Mouse (Mus musculus) urinary bladder, postnatal 4 days (tissue): ENCODE results near the gene Shd.

Experiments
- DNase-seq, 2 experiments: peaks; one replicate each; pipeline ENCODE4 v3.0.0; 2021 to 2022; ENCODE audit warnings: low spot score in 2 of 2

Gene Shd

GRCm38 (mm10) chr17:56024476-56024875 lies 54.2 kb downstream of the Shd start:
- DNase-seq = no peak

GRCm38 (mm10) chr17:56024931-56025330 lies 54.7 kb downstream of the Shd start:
- DNase-seq = no peak
